Mouse (Mus musculus): ENCODE measurements at regions not wholly inside any gene's neighbourhood (a gene's known extent, or its start where the extent isn't known, plus 50 kb on each side); places are given as distances from the start of the nearest gene placed in this dataset.
"Not testable (repeated sequence)": the region's sequence is repeated elsewhere in the genome, so short reads cannot be mapped to it uniquely, and the experiment has no call there.

- not testable (repeated sequence) for DNase-seq
Observed at GRCm38 (mm10) chr17:74138517-74138916, 90.8 kb upstream of the Srd5a2 start.

- DNase-seq = peak; percentile 24
Observed at GRCm38 (mm10) chr17:74134976-74135375, 87.3 kb upstream of the Srd5a2 start.

- DNase-seq = no peak
Observed at GRCm38 (mm10) chr17:74131534-74131933, 83.8 kb upstream of the Srd5a2 start.

GRCm38 (mm10) chr17:74122944-74123343 lies 75.2 kb upstream of the Srd5a2 start:
- no peak for DNase-seq

- DNase-seq = no peak
Observed at GRCm38 (mm10) chr17:74120969-74121368, 73.3 kb upstream of the Srd5a2 start.

Data from liver (tissue).